Mouse (Mus musculus) MEL (cell line): ENCODE data around the gene Slc39a9.

Source experiments
- CTCF ChIP-seq, 3 experiments: IDR thresholded peaks in 2 of 3; conservative IDR thresholded peaks in 1 of 3; 2 replicates each; pipeline ENCODE4 v1.5.1; 2011 to 2012; ENCODE audit warnings: low read length in 3 of 3, low read depth in 2 of 3, mild to moderate bottlenecking in 2 of 3, improper control_type of control experiment in 1 of 3, inconsistent platforms in 1 of 3, mixed read lengths in 1 of 3, moderate library complexity in 1 of 3; ENCODE audit not compliant: control insufficient read depth in 1 of 3, insufficient read depth in 1 of 3, poor library complexity in 1 of 3, severe bottlenecking in 1 of 3
- NELFE ChIP-seq: IDR thresholded peaks from 2 replicates; pipeline ENCODE4 v1.6.1; 2011; ENCODE audit warnings: low read depth, low read length, improper control_type of control experiment

DNA sequence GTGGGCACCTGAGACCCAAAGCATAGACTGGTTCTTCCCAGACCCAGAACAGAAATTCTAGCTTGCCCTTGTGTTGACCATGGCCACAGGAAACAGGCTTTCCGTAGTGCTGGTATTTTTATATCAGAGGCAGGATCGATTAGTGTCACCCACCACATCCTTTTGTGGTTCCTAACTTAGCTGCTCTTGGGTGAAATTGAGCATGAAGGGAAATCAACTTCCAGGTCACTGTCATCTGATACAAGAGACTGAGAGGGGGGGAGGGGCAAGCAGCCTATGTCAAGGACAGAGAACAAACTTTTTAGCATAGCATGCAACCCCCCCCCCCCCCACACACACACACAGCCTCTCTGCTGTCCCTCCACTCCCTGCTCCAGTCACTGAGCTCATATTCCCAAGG lies 75.5 kb downstream of the Slc39a9 start:
- TF ChIP-seq CTCF (IDR thresholded peaks at IDR 0.05 in 2 of 3, conservative IDR thresholded peaks at IDR 0.05 in 1 of 3; ENCODE audit: control insufficient read depth in 1 of 3, insufficient read depth in 1 of 3, low read depth in 2 of 3, low read length in 3 of 3, poor library complexity in 1 of 3, severe bottlenecking in 1 of 3): no peak
- TF ChIP-seq NELFE: no peak
